Mouse (Mus musculus) lung, embryonic 16.5 days (tissue): ENCODE measurements around the gene Glis3. TPM values are rescaled to one million over a fixed set of nuclear protein-coding genes. Genes with fewer than 3 reads are reported as not detected.
A peak's percentile ranks its signal among the peaks of the same experiment; 100 is the strongest.

Source experiments
- ATAC-seq: fragments of 200-750 bp; cut with Nextera tagmentation; 2 replicates; pipeline ENCODE4 v1.8.0; 2017; ENCODE audit warnings: low read depth, mild to moderate bottlenecking, moderate library complexity
- H3K27ac ChIP-seq: fragments of 300-500 bp; sonication (generic); 2 replicates; pipeline ENCODE4 v1.5.1; 2014; ENCODE audit warnings: mild to moderate bottlenecking, control low read depth, low read length
- H3K27me3 ChIP-seq: fragments of 300-500 bp; sonication (generic); 2 replicates; pipeline ENCODE4 v1.6.1; 2014; ENCODE audit warnings: low read depth, low read length, mixed read lengths; ENCODE audit not compliant: control insufficient read depth, insufficient read depth
- H3K36me3 ChIP-seq: fragments of 300-500 bp; sonication (generic); 2 replicates; pipeline ENCODE4 v1.6.1; 2014; ENCODE audit warnings: low read length; ENCODE audit not compliant: control insufficient read depth, insufficient read depth
- H3K4me1 ChIP-seq: fragments of 300-500 bp; sonication (generic); replicated peaks from 2 replicates; pipeline ENCODE4 v1.6.1; 2014; ENCODE audit warnings: low read length, mixed read lengths; ENCODE audit not compliant: control insufficient read depth, insufficient read depth
- H3K4me2 ChIP-seq: fragments of 300-500 bp; sonication (generic); 2 replicates; pipeline ENCODE4 v1.6.1; 2014; ENCODE audit warnings: low read depth, low read length, control low read depth
- H3K4me3 ChIP-seq: fragments of 300-500 bp; sonication (generic); 2 replicates; pipeline ENCODE4 v1.5.1; 2014; ENCODE audit warnings: mild to moderate bottlenecking, low read length, control low read depth
- H3K9ac ChIP-seq: fragments of 300-500 bp; sonication (generic); 2 replicates; pipeline ENCODE4 v1.6.1; 2014; ENCODE audit warnings: low read length, control low read depth
- H3K9me3 ChIP-seq: fragments of 300-500 bp; sonication (generic); 2 replicates; pipeline ENCODE4 v1.6.1; 2016; ENCODE audit warnings: low read length; ENCODE audit not compliant: control insufficient read depth
- WGBS: fragments of 180-500 bp; shearing (Covaris S2); extraction: QIAGEN DNeasy Blood & Tissue Kit; methylation state at CpG from one replicate; pipeline ENCODE4 v1.1.7; 2014; 5-methylcytosine and 5-hydroxymethylcytosine counted together
- polyA plus RNA-seq: library from polyadenylated mRNA; unstranded; fragments of >200 nt; fragmentation: Nextera tagmentation; extraction: Ambion mirVana; gene quantifications from 2 replicates; pipeline ENCODE4 v1.2.1, GENCODE M21; 2015

The Glis3 gene
- polyA plus RNA-seq, result 3.3 and 4.5 TPM in 2 replicates

DNA sequence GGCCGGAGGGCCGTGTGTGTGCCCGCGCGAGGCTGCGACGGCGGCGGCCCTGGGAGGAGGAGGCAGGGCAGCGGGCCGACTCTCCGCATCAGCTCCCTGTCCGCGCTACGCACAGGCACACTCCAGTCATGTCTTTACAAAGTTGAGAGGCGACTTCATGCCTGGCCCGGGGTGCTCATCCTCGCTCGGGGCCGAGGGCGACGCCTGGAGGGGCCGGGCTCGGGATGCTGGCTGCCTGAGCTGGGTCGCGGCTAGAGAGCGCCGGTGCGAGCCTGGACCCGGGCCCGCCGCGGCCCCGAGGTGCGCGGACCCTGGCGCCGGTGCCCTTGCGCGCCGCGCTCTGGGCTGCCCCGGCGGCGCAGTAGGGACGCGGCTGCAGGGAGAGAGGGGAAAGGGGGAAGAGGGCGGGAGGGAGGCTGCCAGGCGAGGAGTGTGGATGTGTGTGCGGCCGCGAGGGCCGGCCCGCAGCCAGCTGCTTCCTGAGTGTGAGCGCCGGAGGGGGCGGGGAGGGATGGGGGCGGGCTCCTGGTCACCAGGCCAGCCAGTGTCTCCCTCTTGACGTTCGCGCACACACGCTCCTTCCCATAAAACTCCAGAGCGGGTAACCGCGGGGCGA lies at the start of gene Glis3:
Gene Glis3, minus strand, starts transcription at position 302 of the 616 bp plus-strand sequence.
- peaks cover 12% of the 10 kb centered on the region for H3K4me1 ChIP-seq
- no peaks in the 10 kb centered on the region for H3K36me3 ChIP-seq
- H3K4me3 ChIP-seq, result peak within 1 kb of the TSS; percentile 71
- peak within 1 kb of the TSS; percentile 59 for H3K27ac ChIP-seq
- H3K27me3 ChIP-seq, result 0 out of 2 replicates have a peak, but pooled peaks cover 5% of the 10 kb centered on the region
- WGBS, result under 1% methylated on average over 53 of the region's 66 CpGs
- peak; percentile 97 for ATAC-seq
- peak within 1 kb of the TSS; percentile 100 for H3K4me2 ChIP-seq
- no peaks in the 10 kb centered on the region for H3K9me3 ChIP-seq
- H3K9ac ChIP-seq, result peak within 1 kb of the TSS; percentile 80

- WGBS, result 60% methylated on average over 18 of the region's 18 CpGs
- Histone ChIP-seq H3K9me3 (no peaks in the 10 kb centered on the region), H3K4me1 (no peaks in the 10 kb centered on the region), H3K4me3 (no peak overlapping the region), H3K36me3 (no peaks in the 10 kb centered on the region), H3K27me3 (no peaks in the 10 kb centered on the region), H3K4me2 (no peak overlapping the region), H3K9ac (no peak overlapping the region), H3K27ac (no peak overlapping the region)
- ATAC-seq, result no peak
Measured at GRCm38 (mm10) chr19:28726161-28726880, 46.4 kb upstream of the Glis3 start.

GRCm38 (mm10) chr19:28724641-28725040 lies 44.8 kb upstream of the Glis3 start:
- H3K4me1 ChIP-seq, result no peaks in the 10 kb centered on the region
- WGBS, result 82% methylated on average over 7 of the region's 7 CpGs
- ATAC-seq, result no peak

DNA sequence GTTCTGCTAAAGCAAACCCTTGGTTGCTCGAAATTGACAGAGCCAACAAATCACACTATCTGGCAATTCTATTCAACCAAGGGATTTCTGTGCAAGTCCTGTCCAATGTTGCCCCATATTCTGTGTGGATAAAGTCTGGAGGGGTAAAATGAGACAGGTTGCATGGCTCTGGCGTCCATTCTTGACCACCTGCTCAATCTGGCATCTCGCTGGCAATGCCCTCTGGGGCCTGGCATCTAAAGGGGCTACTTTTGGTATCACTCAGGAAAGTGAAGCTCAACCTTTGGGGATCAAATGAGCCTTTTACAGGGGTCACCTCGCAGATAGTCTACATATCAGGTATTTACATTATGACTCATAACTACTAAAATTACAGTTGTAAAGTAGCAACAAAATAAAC lies 42.7 kb upstream of the Glis3 start:
- no peaks in the 10 kb centered on the region for H3K9me3 ChIP-seq
- no peak for ATAC-seq
- no peak overlapping the region for H3K4me2 ChIP-seq
- 68% methylated on average over 4 of the region's 4 CpGs for WGBS
- H3K4me1 ChIP-seq, result no peaks in the 10 kb centered on the region
- no peaks in the 10 kb centered on the region for H3K27me3 ChIP-seq
- H3K4me3 ChIP-seq, result no peak overlapping the region
- no peak overlapping the region for H3K9ac ChIP-seq
- H3K36me3 ChIP-seq, result no peaks in the 10 kb centered on the region
- H3K27ac ChIP-seq, result no peak overlapping the region

More at GRCm38 (mm10) chr19:28724641-28725040, 44.8 kb upstream of the Glis3 start:
- H3K9me3 ChIP-seq, result no peaks in the 10 kb centered on the region
- H3K9ac ChIP-seq, result no peak overlapping the region
- H3K27me3 ChIP-seq, result no peaks in the 10 kb centered on the region
- no peak overlapping the region for H3K4me2 ChIP-seq
- H3K36me3 ChIP-seq, result no peaks in the 10 kb centered on the region
- no peak overlapping the region for H3K4me3 ChIP-seq
- H3K27ac ChIP-seq, result no peak overlapping the region

DNA sequence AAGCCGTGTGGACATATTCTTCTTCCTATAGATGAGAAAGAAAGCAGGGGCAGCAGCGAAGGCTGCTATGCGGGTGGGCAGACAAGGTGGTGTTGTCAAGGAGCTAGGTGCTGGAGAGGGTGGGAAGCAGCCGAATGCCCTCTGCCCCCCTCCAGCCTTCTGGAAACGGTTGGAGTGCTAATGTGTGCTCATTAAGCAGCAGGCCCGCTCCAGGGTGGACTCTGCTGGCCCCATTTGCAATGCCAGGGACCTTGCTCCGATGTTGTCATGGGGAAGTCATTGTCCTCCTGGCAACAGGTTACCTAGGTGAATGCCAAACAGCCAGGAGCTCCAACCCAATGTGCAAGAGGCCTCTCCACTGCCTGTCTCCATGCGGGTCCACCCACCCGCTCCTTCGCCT lies 42.0 kb upstream of the Glis3 start:
- Histone ChIP-seq H3K27me3 (no peaks in the 10 kb centered on the region), H3K27ac (no peak overlapping the region), H3K36me3 (no peaks in the 10 kb centered on the region), H3K9me3 (no peaks in the 10 kb centered on the region), H3K4me1 (no peaks in the 10 kb centered on the region), H3K4me2 (no peak overlapping the region), H3K4me3 (no peak overlapping the region), H3K9ac (no peak overlapping the region)
- WGBS, result 77% methylated on average over 10 of the region's 10 CpGs
- ATAC-seq, result no peak

- no peak overlapping the region for H3K27ac ChIP-seq
- H3K27me3 ChIP-seq, result no peaks in the 10 kb centered on the region
- H3K36me3 ChIP-seq, result no peaks in the 10 kb centered on the region
- H3K9ac ChIP-seq, result no peak overlapping the region
- H3K4me2 ChIP-seq, result no peak overlapping the region
- no peak overlapping the region for H3K4me3 ChIP-seq
- no peak for ATAC-seq
- no peaks in the 10 kb centered on the region for H3K9me3 ChIP-seq
- H3K4me1 ChIP-seq, result no peaks in the 10 kb centered on the region
Measured at GRCm38 (mm10) chr19:28720016-28720415, 40.1 kb upstream of the Glis3 start.

GRCm38 (mm10) chr19:28714674-28715073 lies 34.8 kb upstream of the Glis3 start:
- no peaks in the 10 kb centered on the region for H3K4me1 ChIP-seq
- no peak overlapping the region for H3K4me3 ChIP-seq
- H3K4me2 ChIP-seq, result no peak overlapping the region
- H3K9ac ChIP-seq, result no peak overlapping the region
- H3K27me3 ChIP-seq, result no peaks in the 10 kb centered on the region
- no peak for ATAC-seq
- H3K9me3 ChIP-seq, result no peaks in the 10 kb centered on the region
- 57% methylated on average over 4 of the region's 4 CpGs for WGBS
- no peaks in the 10 kb centered on the region for H3K36me3 ChIP-seq
- no peak overlapping the region for H3K27ac ChIP-seq

DNA sequence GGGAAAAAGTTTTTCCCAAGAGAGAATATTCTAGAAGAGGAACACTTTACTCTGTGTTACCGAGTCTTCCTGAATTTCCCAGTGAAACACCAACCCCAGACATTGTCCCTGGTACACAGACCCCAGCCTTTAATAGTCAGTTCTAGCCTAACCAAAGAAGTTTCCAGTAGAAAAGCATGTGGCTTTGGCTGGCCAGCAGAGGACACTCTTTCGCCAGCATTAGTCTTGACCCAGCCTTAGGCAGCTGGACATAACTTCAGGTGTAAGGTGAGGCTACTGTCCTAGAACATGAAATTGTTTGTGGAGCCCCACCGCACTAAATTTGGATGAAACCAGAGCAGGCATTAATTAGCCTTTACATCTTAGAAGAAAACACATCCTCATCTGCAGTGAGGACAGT lies 17.8 kb upstream of the Glis3 start:
- Histone ChIP-seq H3K36me3 (no peaks in the 10 kb centered on the region), H3K9me3 (no peaks in the 10 kb centered on the region), H3K27ac (no peak overlapping the region), H3K9ac (no peak overlapping the region), H3K4me1 (no peaks in the 10 kb centered on the region), H3K4me2 (no peak overlapping the region), H3K27me3 (no peaks in the 10 kb centered on the region), H3K4me3 (no peak overlapping the region)
- WGBS, result 55% methylated on average over 3 of the region's 3 CpGs
- ATAC-seq, result no peak

- Histone ChIP-seq H3K4me1 (no peaks in the 10 kb centered on the region), H3K9ac (no peak overlapping the region), H3K9me3 (no peaks in the 10 kb centered on the region), H3K27ac (no peak overlapping the region), H3K4me2 (no peak overlapping the region), H3K4me3 (no peak overlapping the region), H3K27me3 (no peaks in the 10 kb centered on the region), H3K36me3 (no peaks in the 10 kb centered on the region)
- peak; percentile 56; the same call in 1 of the 2 replicates for ATAC-seq
- WGBS, result 54% methylated on average over 4 of the region's 4 CpGs
Measured at GRCm38 (mm10) chr19:28686398-28686797, 6.5 kb upstream of the Glis3 start.
